In the genomic region with DNA sequence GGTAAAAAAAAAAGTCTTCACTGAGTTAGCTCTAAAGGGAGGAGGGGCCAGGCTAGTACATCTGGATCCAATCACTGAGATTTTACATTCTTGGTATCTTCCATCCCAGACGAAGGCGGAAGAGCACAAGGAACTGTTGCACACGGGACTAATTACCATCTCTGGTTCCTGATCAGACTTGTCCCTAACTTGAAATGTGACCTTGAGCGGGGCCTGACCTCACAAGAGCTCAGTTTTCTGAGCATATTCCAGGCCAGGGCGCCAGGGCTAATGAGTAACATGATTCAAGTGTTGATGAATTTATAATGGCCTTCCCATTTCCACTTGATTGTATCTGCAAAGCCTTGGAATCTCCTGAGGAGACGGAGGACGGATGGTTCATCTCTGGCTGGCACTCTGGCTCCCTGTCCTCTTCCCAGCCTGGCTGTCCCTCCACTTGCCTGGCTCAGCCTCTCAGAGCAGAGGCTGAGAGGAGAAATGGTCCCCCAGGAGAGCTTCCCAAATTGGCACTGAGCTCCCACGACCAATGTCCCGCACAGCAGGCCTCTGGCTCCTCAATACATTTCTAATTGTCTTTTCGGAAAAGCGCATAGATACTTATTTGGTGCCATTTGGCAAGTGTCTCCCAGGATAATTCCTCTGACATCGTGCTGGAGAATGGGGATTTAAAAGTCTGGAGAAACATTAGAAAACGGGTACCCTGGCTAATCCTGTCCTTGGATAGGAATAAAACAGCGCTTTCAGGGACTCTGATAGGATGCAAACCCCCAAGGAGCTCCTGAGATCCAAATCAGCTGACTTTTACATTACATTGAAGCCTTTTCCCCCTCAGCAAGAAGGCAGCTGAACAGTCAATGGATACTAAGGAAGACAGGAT, we compare ENCODE assay signal across 10 mouse cellular contexts. TPM values are rescaled to one million over a fixed set of nuclear protein-coding genes. Genes with fewer than 3 reads are reported as not detected.
DNase-seq lines count a peak whose midpoint lies in the region; ATAC-seq lines count a peak whose summit lies in the region.
"Had no signal": no experiment of that assay in that cellular context is flagged by ENCODE, and none has a peak within 500 bp of the region (broad histone marks: within the 10 kb centered on the region; RNA-seq: fewer than 3 reads in every experiment).

No protein-coding gene starts in this region.

- peaks cover 7% of the 10 kb centered on the region for H3K4me1 ChIP-seq in midbrain, embryonic 14.5 days (ENCODE audit: control insufficient read depth, insufficient read depth, low read length)
- H3K4me1 ChIP-seq in midbrain, embryonic 13.5 days (replicated peaks), result peaks cover 10% of the 10 kb centered on the region

- no peak for ATAC-seq in midbrain, embryonic 14.5 days (ENCODE audit: low FRiP score, low TSS enrichment)
- ATAC-seq in midbrain, embryonic 13.5 days, result no peak
- no peak for ATAC-seq in granulocyte monocyte progenitor cell, adult 5-6 weeks (replicated peaks; ENCODE audit: poor library complexity, severe bottlenecking)
- ATAC-seq in activated CD4-positive, CD25-positive, alpha-beta regulatory T cell, adult 4 months, result no peak

- WGBS in midbrain, embryonic 14.5 days, result 47% methylated on average over 14 of the region's 14 CpGs
- 48% methylated on average over 14 of the region's 14 CpGs for WGBS in midbrain, embryonic 13.5 days

- DNase-seq in midbrain, embryonic 14.5 days, result peak; percentile 25
- peak; percentile 84 for DNase-seq in embryo, embryonic 10.5 days (ENCODE audit: low spot score)
- DNase-seq in kidney, adult 9 months, result peak; percentile 92
- no peak for DNase-seq in left cerebral cortex, adult 8-10 months (ENCODE audit: low spot score in 2 of 2)
- no peak for DNase-seq in layer of hippocampus, adult 11-12 months (ENCODE audit: low spot score)
- DNase-seq: right cerebral cortex, adult 18-20 months had no signal

- H3K27ac ChIP-seq in midbrain, embryonic 14.5 days (replicated peaks; ENCODE audit: low read depth, low read length), result no peak overlapping the region
- no peak overlapping the region for H3K27ac ChIP-seq in midbrain, embryonic 13.5 days
- H3K27ac ChIP-seq: macrophage had no signal

- no peaks in the 10 kb centered on the region for H3K27me3 ChIP-seq in midbrain, embryonic 14.5 days (ENCODE audit: control insufficient read depth, insufficient read depth, low read length)
- H3K27me3 ChIP-seq in midbrain, embryonic 13.5 days, result no peaks in the 10 kb centered on the region

- H3K4me2 ChIP-seq in midbrain, embryonic 14.5 days (ENCODE audit: low read length), result no peak overlapping the region
- no peak overlapping the region for H3K4me2 ChIP-seq in midbrain, embryonic 13.5 days (replicated peaks)

- no peak overlapping the region for H3K9ac ChIP-seq in midbrain, embryonic 14.5 days (replicated peaks; ENCODE audit: low read length)
- no peak overlapping the region for H3K9ac ChIP-seq in midbrain, embryonic 13.5 days (replicated peaks)

- H3K9me3 ChIP-seq in midbrain, embryonic 14.5 days (ENCODE audit: control insufficient read depth, low read length), result no peaks in the 10 kb centered on the region
- H3K9me3 ChIP-seq in midbrain, embryonic 13.5 days, result no peaks in the 10 kb centered on the region

- H3K36me3 ChIP-seq in midbrain, embryonic 14.5 days (ENCODE audit: control insufficient read depth, insufficient read depth, low read length), result no peaks in the 10 kb centered on the region
- no peaks in the 10 kb centered on the region for H3K36me3 ChIP-seq in midbrain, embryonic 13.5 days

- H3K4me3 ChIP-seq in midbrain, embryonic 14.5 days (replicated peaks; ENCODE audit: low read depth, low read length), result no peak overlapping the region
- no peak overlapping the region for H3K4me3 ChIP-seq in midbrain, embryonic 13.5 days (replicated peaks)

RNA-seq across cellular contexts. Expression of a gene that starts 58.1 kb away (rescaled TPM):
- polyA plus RNA-seq in midbrain, embryonic 14.5 days (2014; fragmentation: Nextera tagmentation; extraction: Ambion mirVana), result 19.3 and 23.8 TPM in 2 replicates
- 16.4 and 18.4 TPM in 2 replicates for polyA plus RNA-seq in midbrain, embryonic 13.5 days (2015; fragmentation: Nextera tagmentation; extraction: Ambion mirVana)
- 0.28 TPM in 1 of 2 replicates, not detected in the other for total RNA-seq in granulocyte monocyte progenitor cell, adult 5-6 weeks (2014; fragmentation: Nextera tagmentation)
- 1.4 and 7.0 TPM in 2 replicates for total RNA-seq in granulocyte monocyte progenitor cell, adult 5-6 weeks (2017)
- total RNA-seq in left cerebral cortex, adult 8-10 months (2022), result 100 to 1,000 TPM in 2 of 4 experiments, 10 to 100 TPM in 2; 87.9 to 106 (median 99.3) TPM
- under 1 TPM; 0.34 to 0.48 TPM for polyA plus RNA-seq in activated CD4-positive, CD25-positive, alpha-beta regulatory T cell, adult 4 months (2017; shearing (Covaris generic))

Comparison
In these comparisons a context has a peak if more than half of its experiments do, and no peak if none do; other contexts are left out.
1. DNase-seq: peak in midbrain, embryonic 14.5 days (single experiment), embryo, embryonic 10.5 days (single experiment) and kidney, adult 9 months (single experiment); none in left cerebral cortex, adult 8-10 months (0 of 2) and layer of hippocampus, adult 11-12 months (single experiment).
2. RNA of a gene that starts 58.1 kb away (polyA plus RNA-seq): 19.3 to 23.8 TPM in midbrain, embryonic 14.5 days and 16.4 to 18.4 TPM in midbrain, embryonic 13.5 days; 0.34 to 0.48 TPM in activated CD4-positive, CD25-positive, alpha-beta regulatory T cell, adult 4 months; every median in the first group is over 10 times any median in the second.